ENCODE assay signal across 12 mouse cellular contexts in genomic region chr4:139831501-139832230, GRCm38 (mm10). TPM values are rescaled to one million over a fixed set of nuclear protein-coding genes. Genes with fewer than 3 reads are reported as not detected.
DNase-seq lines count a peak whose midpoint lies in the region; ATAC-seq lines count a peak whose summit lies in the region.
"Had no signal": no experiment of that assay in that cellular context is flagged by ENCODE, and none has a peak within 500 bp of the region (broad histone marks: within the 10 kb centered on the region; RNA-seq: fewer than 3 reads in every experiment).

No protein-coding gene starts in this region.

- H3K36me3 ChIP-seq in forebrain, embryonic 10.5 days (replicated peaks) = no peaks in the 10 kb centered on the region
- H3K36me3 ChIP-seq in forebrain, embryonic 16.5 days (ENCODE audit: control insufficient read depth, insufficient read depth) = no peaks in the 10 kb centered on the region
- no peaks in the 10 kb centered on the region for H3K36me3 ChIP-seq in hindbrain, embryonic 15.5 days
- H3K36me3 ChIP-seq in neural tube, embryonic 15.5 days = no peaks in the 10 kb centered on the region
- H3K36me3 ChIP-seq in kidney, embryonic 14.5 days (ENCODE audit: control insufficient read depth, insufficient read depth, low read length) = no peaks in the 10 kb centered on the region

- peak overlapping the region; percentile 55 for H3K4me3 ChIP-seq in forebrain, embryonic 10.5 days
- H3K4me3 ChIP-seq in forebrain, embryonic 16.5 days (replicated peaks; ENCODE audit: low read length) = no peak overlapping the region
- H3K4me3 ChIP-seq in hindbrain, embryonic 15.5 days = peak overlapping the region; percentile 23
- H3K4me3 ChIP-seq in neural tube, embryonic 15.5 days (replicated peaks) = peak overlapping the region; percentile 27
- no peak overlapping the region for H3K4me3 ChIP-seq in kidney, embryonic 14.5 days (ENCODE audit: low read length)

- peaks cover 91% of the 10 kb centered on the region for H3K4me1 ChIP-seq in forebrain, embryonic 10.5 days
- H3K4me1 ChIP-seq in forebrain, embryonic 16.5 days (replicated peaks; ENCODE audit: control insufficient read depth, insufficient read depth, low read length) = peaks cover 21% of the 10 kb centered on the region
- H3K4me1 ChIP-seq in hindbrain, embryonic 15.5 days (replicated peaks) = peaks cover 31% of the 10 kb centered on the region
- peaks cover 38% of the 10 kb centered on the region for H3K4me1 ChIP-seq in neural tube, embryonic 15.5 days
- H3K4me1 ChIP-seq in kidney, embryonic 14.5 days (ENCODE audit: control insufficient read depth, insufficient read depth, low read length) = no peaks in the 10 kb centered on the region

- H3K9me3 ChIP-seq in forebrain, embryonic 10.5 days = no peaks in the 10 kb centered on the region
- H3K9me3 ChIP-seq in forebrain, embryonic 16.5 days (ENCODE audit: control insufficient read depth, low read length) = no peaks in the 10 kb centered on the region
- H3K9me3 ChIP-seq in hindbrain, embryonic 15.5 days = no peaks in the 10 kb centered on the region
- no peaks in the 10 kb centered on the region for H3K9me3 ChIP-seq in neural tube, embryonic 15.5 days (replicated peaks)
- H3K9me3 ChIP-seq in kidney, embryonic 14.5 days (ENCODE audit: control insufficient read depth, low read length) = no peaks in the 10 kb centered on the region

- H3K27me3 ChIP-seq in forebrain, embryonic 10.5 days (ENCODE audit: poor library complexity, severe bottlenecking) = peaks cover 100% of the 10 kb centered on the region
- H3K27me3 ChIP-seq in forebrain, embryonic 16.5 days (replicated peaks; ENCODE audit: control insufficient read depth, insufficient read depth, low read length) = peaks cover 82% of the 10 kb centered on the region
- H3K27me3 ChIP-seq in hindbrain, embryonic 15.5 days = peaks cover 82% of the 10 kb centered on the region
- H3K27me3 ChIP-seq in neural tube, embryonic 15.5 days (replicated peaks) = peaks cover 92% of the 10 kb centered on the region
- H3K27me3 ChIP-seq in kidney, embryonic 14.5 days (ENCODE audit: control insufficient read depth, insufficient read depth, low read length) = peaks cover 97% of the 10 kb centered on the region

- no peak overlapping the region for H3K4me2 ChIP-seq in forebrain, embryonic 16.5 days (ENCODE audit: low read length)
- H3K4me2 ChIP-seq in hindbrain, embryonic 15.5 days = peak overlapping the region; percentile 16
- peak overlapping the region; percentile 41 for H3K4me2 ChIP-seq in neural tube, embryonic 15.5 days
- no peak overlapping the region for H3K4me2 ChIP-seq in kidney, embryonic 14.5 days (replicated peaks; ENCODE audit: low read depth, low read length)

- DNase-seq in forebrain, embryonic 10.5 days (ENCODE audit: extremely low spot score, low spot score) = peak; percentile 62
- DNase-seq in lung, postnatal 25 days (ENCODE audit: low spot score) = peak; percentile 24
- no peak for DNase-seq in left cerebral cortex, postnatal 36 days (ENCODE audit: low spot score in 2 of 2)
- DNase-seq in adrenal gland, adult 8-10 months = no peak
- DNase-seq: kidney, postnatal 4 days had no signal

- ATAC-seq in forebrain, embryonic 16.5 days = no peak
- ATAC-seq in hindbrain, embryonic 15.5 days (ENCODE audit: low FRiP score, low read depth) = no peak
- ATAC-seq in neural tube, embryonic 15.5 days (ENCODE audit: low FRiP score) = no peak
- no peak for ATAC-seq in kidney, embryonic 14.5 days (ENCODE audit: low FRiP score, low TSS enrichment)

- H3K27ac ChIP-seq in forebrain, embryonic 10.5 days = peak overlapping the region; percentile 78
- H3K27ac ChIP-seq in forebrain, embryonic 16.5 days (ENCODE audit: low read length) = no peak overlapping the region
- no peak overlapping the region for H3K27ac ChIP-seq in hindbrain, embryonic 15.5 days (replicated peaks)
- H3K27ac ChIP-seq in neural tube, embryonic 15.5 days (replicated peaks) = no peak overlapping the region
- H3K27ac ChIP-seq in kidney, embryonic 14.5 days (ENCODE audit: low read depth, low read length) = no peak overlapping the region
- H3K27ac ChIP-seq: liver, embryonic 14.5 days had no signal

- H3K9ac ChIP-seq in forebrain, embryonic 16.5 days (replicated peaks; ENCODE audit: low read depth, low read length) = no peak overlapping the region
- no peak overlapping the region for H3K9ac ChIP-seq in hindbrain, embryonic 15.5 days
- H3K9ac ChIP-seq in neural tube, embryonic 15.5 days (replicated peaks) = no peak overlapping the region; the same call in 1 of the 2 replicates
- H3K9ac ChIP-seq in kidney, embryonic 14.5 days (ENCODE audit: low read depth, low read length) = no peak overlapping the region
- H3K9ac ChIP-seq: liver, embryonic 14.5 days had no signal

- under 1% methylated on average over 57 of the region's 57 CpGs for WGBS in forebrain, embryonic 10.5 days
- WGBS in forebrain, embryonic 16.5 days = under 1% methylated on average over 57 of the region's 57 CpGs
- WGBS in hindbrain, embryonic 15.5 days = under 1% methylated on average over 57 of the region's 57 CpGs
- WGBS in neural tube, embryonic 15.5 days = under 1% methylated on average over 57 of the region's 57 CpGs
- WGBS in kidney, embryonic 14.5 days = 1% methylated on average over 57 of the region's 57 CpGs

- intact Hi-C loops in left cerebral cortex, postnatal 36 days (cut with DNase I) = no loop called here

RNA-seq across cellular contexts. Expression of gene Pax7, which starts 1.7 kb away (rescaled TPM):
- 2.2 and 2.4 TPM in 2 replicates for polyA plus RNA-seq in forebrain, embryonic 10.5 days (2016; fragmentation: Nextera tagmentation; extraction: Ambion mirVana)
- polyA plus RNA-seq in forebrain, embryonic 16.5 days (2015; fragmentation: Nextera tagmentation; extraction: Ambion mirVana) = 0.15 TPM in 1 of 2 replicates, not detected in the other
- polyA plus RNA-seq in hindbrain, embryonic 15.5 days (2015; fragmentation: Nextera tagmentation; extraction: Ambion mirVana) = 0.39 and 1.1 TPM in 2 replicates
- polyA plus RNA-seq in neural tube, embryonic 15.5 days (2015; fragmentation: Nextera tagmentation; extraction: Ambion mirVana) = 0.14 and 0.17 TPM in 2 replicates
- not detected for total RNA-seq in left cerebral cortex, postnatal 36 days (2021)
- not detected in 2 replicates for polyA plus RNA-seq in kidney, embryonic 14.5 days (2014; fragmentation: Nextera tagmentation; extraction: Ambion mirVana)
- not detected for total RNA-seq in adrenal gland, adult 8-10 months (2022)
- polyA plus RNA-seq: heart, postnatal 0 days; liver, embryonic 14.5 days; stomach, embryonic 14.5 days had no signal

Comparison
In these comparisons a context has a peak if more than half of its experiments do, and no peak if none do; other contexts are left out.
1. H3K4me3 ChIP-seq: peak in forebrain, embryonic 10.5 days (single experiment), hindbrain, embryonic 15.5 days (single experiment) and neural tube, embryonic 15.5 days (single experiment); none in forebrain, embryonic 16.5 days (single experiment) and kidney, embryonic 14.5 days (single experiment).
2. DNase-seq: peak in forebrain, embryonic 10.5 days (single experiment) and lung, postnatal 25 days (single experiment); none in left cerebral cortex, postnatal 36 days (0 of 2) and adrenal gland, adult 8-10 months (single experiment).
3. H3K4me2 ChIP-seq: peak in hindbrain, embryonic 15.5 days (single experiment) and neural tube, embryonic 15.5 days (single experiment); none in forebrain, embryonic 16.5 days (single experiment) and kidney, embryonic 14.5 days (single experiment).